18 mouse cellular contexts compared by ENCODE assay signal in the genomic region with DNA sequence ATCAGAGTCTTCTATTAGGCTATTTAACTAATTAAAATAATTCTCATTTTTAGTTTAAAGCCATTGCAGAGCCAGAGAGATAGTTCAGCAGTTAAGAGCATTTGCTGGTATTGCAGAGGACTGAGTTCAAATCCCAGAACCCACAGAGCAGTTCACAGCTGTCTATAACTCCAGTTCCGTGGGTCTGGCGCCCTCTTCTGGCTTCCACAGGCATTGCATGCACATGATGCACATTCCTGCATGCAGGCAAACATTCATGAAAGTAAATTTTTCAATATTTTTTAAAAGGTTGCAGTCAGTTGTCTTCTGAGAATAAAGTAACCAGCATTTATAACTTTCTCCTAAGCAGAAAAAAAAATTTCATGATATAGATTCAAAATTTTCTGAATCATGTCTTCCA.
DNase-seq lines count a peak whose midpoint lies in the region; TF ChIP-seq lines count a peak whose summit lies in the region.
"Had no signal": no experiment of that assay in that cellular context is flagged by ENCODE, and none has a peak within 500 bp of the region (broad histone marks: within the 10 kb centered on the region; RNA-seq: fewer than 3 reads in every experiment).

No protein-coding gene starts in this region.

- in situ Hi-C loops in CH12.LX (cut with MboI; ENCODE audit: low pct_ligation_motif_present, low pct_unique_long_range_greater_than_20kb, low sequenced_read_pairs), result no loop called here

- H3K9me3 ChIP-seq in CH12.LX (replicated peaks; ENCODE audit: low read length) (no peaks in the 10 kb centered on the region), E14TG2a.4 (ENCODE audit: low read length) (no peaks in the 10 kb centered on the region)
- H3K9me3 ChIP-seq: embryonic facial prominence, embryonic 10.5 days; heart, embryonic 10.5 days; hindbrain, embryonic 12.5 days; midbrain, embryonic 12.5 days; neural tube, embryonic 13.5 days had no signal

- no peak for TF ChIP-seq EP300 in CH12.LX (IDR thresholded peaks at IDR 0.05; ENCODE audit: low read length)

- H3K4me2 ChIP-seq in CH12.LX (ENCODE audit: insufficient read depth, low read depth, poor library complexity, severe bottlenecking), result no peak overlapping the region
- H3K4me2 ChIP-seq: hindbrain, embryonic 12.5 days; midbrain, embryonic 12.5 days; neural tube, embryonic 13.5 days had no signal

- H3K79me2 ChIP-seq in CH12.LX (replicated peaks; ENCODE audit: control insufficient read depth, extremely low read depth, insufficient read depth, poor library complexity, severe bottlenecking), result no peaks in the 10 kb centered on the region

- no peak overlapping the region for H3K27ac ChIP-seq in layer of hippocampus, adult 2 months
- no peak overlapping the region for H3K27ac ChIP-seq in CH12.LX (ENCODE audit: insufficient read depth, low read depth)
- no peak overlapping the region for H3K27ac ChIP-seq in bone marrow, adult 2 months (ENCODE audit: control insufficient read depth, insufficient read depth, low read depth, low read length, poor library complexity)
- H3K27ac ChIP-seq: embryonic facial prominence, embryonic 10.5 days; heart, embryonic 10.5 days; hindbrain, embryonic 12.5 days; midbrain, embryonic 12.5 days; neural tube, embryonic 13.5 days had no signal

- dilution Hi-C loops in CH12.LX (cut with MboI; ENCODE audit: extremely low pct_ligation_motif_present, extremely low pct_unique_long_range_greater_than_20kb, low sequenced_read_pairs), result no loop called here

- no peak for DNase-seq in layer of hippocampus, adult 2 months (ENCODE audit: low spot score in 2 of 2)
- DNase-seq in layer of hippocampus, adult 8-10 months (ENCODE audit: low spot score in 2 of 2), result no peak
- no peak for DNase-seq in CH12.LX (ENCODE audit: extremely low read depth)
- no peak for DNase-seq in cerebellum, postnatal 14 days
- DNase-seq in right cerebral cortex, postnatal 14 days, result no peak
- no peak for DNase-seq in MN1 (ENCODE audit: low spot score)
- DNase-seq: adrenal gland, postnatal 14 days; cerebellum, adult 8-10 months; gastrocnemius, postnatal 10 days; layer of hippocampus, postnatal 36 days; right cerebral cortex, adult 18-20 months had no signal

- H3K4me1 ChIP-seq in CH12.LX (ENCODE audit: control insufficient read depth in 1 of 2, insufficient read depth in 2 of 2), result no peaks in the 10 kb centered on the region
- H3K4me1 ChIP-seq in E14TG2a.4 (replicated peaks; ENCODE audit: low read depth, low read length), result no peaks in the 10 kb centered on the region
- H3K4me1 ChIP-seq in bone marrow, adult 2 months (ENCODE audit: control insufficient read depth, insufficient read depth, low read length), result no peaks in the 10 kb centered on the region
- H3K4me1 ChIP-seq: embryonic facial prominence, embryonic 10.5 days; heart, embryonic 10.5 days; hindbrain, embryonic 12.5 days; midbrain, embryonic 12.5 days; neural tube, embryonic 13.5 days had no signal

- no peak overlapping the region for H3K4me3 ChIP-seq in layer of hippocampus, adult 2 months
- H3K4me3 ChIP-seq in CH12.LX (replicated peaks in 1 of 3; ENCODE audit: low read depth in 2 of 3, low read length in 2 of 3, poor library complexity in 1 of 3) (no peak overlapping the region), E14TG2a.4 (replicated peaks; ENCODE audit: low read length) (no peak overlapping the region)
- no peak overlapping the region for H3K4me3 ChIP-seq in bone marrow, adult 2 months (replicated peaks; ENCODE audit: control insufficient read depth, low read depth, low read length)
- H3K4me3 ChIP-seq: embryonic facial prominence, embryonic 10.5 days; heart, embryonic 10.5 days; hindbrain, embryonic 12.5 days; midbrain, embryonic 12.5 days; neural tube, embryonic 13.5 days had no signal

- H3K36me3 ChIP-seq in CH12.LX (replicated peaks in 1 of 2; ENCODE audit: control insufficient read depth in 1 of 2, insufficient read depth in 1 of 2, low read length in 1 of 2), result no peaks in the 10 kb centered on the region
- H3K36me3 ChIP-seq in E14TG2a.4 (ENCODE audit: insufficient read depth, low read length), result no peaks in the 10 kb centered on the region
- H3K36me3 ChIP-seq: embryonic facial prominence, embryonic 10.5 days; heart, embryonic 10.5 days; hindbrain, embryonic 12.5 days; midbrain, embryonic 12.5 days; neural tube, embryonic 13.5 days had no signal

- no peaks in the 10 kb centered on the region for H3K27me3 ChIP-seq in CH12.LX (replicated peaks)
- no peaks in the 10 kb centered on the region for H3K27me3 ChIP-seq in E14TG2a.4 (ENCODE audit: insufficient read depth, low read length)
- H3K27me3 ChIP-seq: hindbrain, embryonic 12.5 days; midbrain, embryonic 12.5 days; neural tube, embryonic 13.5 days had no signal

- 22% methylated on average over 2 of the region's 2 CpGs for WGBS in bone marrow, adult 2 months

- no peak; the same call in none of the 2 replicates for TF ChIP-seq RAD21 in CH12.LX (IDR thresholded peaks at IDR 0.05; ENCODE audit: low read depth, low read length)

- no peak overlapping the region for H3K9ac ChIP-seq in CH12.LX (ENCODE audit: insufficient read depth, low read depth)
- H3K9ac ChIP-seq: hindbrain, embryonic 12.5 days; midbrain, embryonic 12.5 days; neural tube, embryonic 13.5 days had no signal

- no peak for TF ChIP-seq POLR2A in CH12.LX (IDR thresholded peaks at IDR 0.05; ENCODE audit: low read depth, low read length)
- TF ChIP-seq POLR2A in bone marrow, adult 2 months (IDR thresholded peaks at IDR 0.05; ENCODE audit: borderline replicate concordance, control insufficient read depth, low read depth, low read length), result no peak

- TF ChIP-seq CTCF in layer of hippocampus, adult 2 months (conservative IDR thresholded peaks at IDR 0.05), result peak; percentile 50
- TF ChIP-seq CTCF in CH12.LX (conservative IDR thresholded peaks at IDR 0.05 in 1 of 2, IDR thresholded peaks at IDR 0.05 in 1 of 2; ENCODE audit: low read depth in 2 of 2, low read length in 2 of 2) (0 out of 4 replicates have a peak, but pooled peaks have one; percentile 24 to 26), E14TG2a.4 (conservative IDR thresholded peaks at IDR 0.05; ENCODE audit: low read length) (peak; percentile 87)
- peak; percentile 31; the same call in 1 of the 2 replicates for TF ChIP-seq CTCF in bone marrow, adult 2 months (IDR thresholded peaks at IDR 0.05; ENCODE audit: control insufficient read depth, insufficient read depth, low read length)

TF ChIP-seq in CH12.LX, 34 proteins besides CTCF, POLR2A, EP300 and RAD21:
- TF ChIP-seq E2F4 (IDR thresholded peaks at IDR 0.05; ENCODE audit: insufficient replicate concordance, low read depth, low read length) (no peak), KAT2A (IDR thresholded peaks at IDR 0.05; ENCODE audit: insufficient replicate concordance, low read length) (no peak), ZC3H11A (IDR thresholded peaks at IDR 0.05; ENCODE audit: low read depth, low read length) (no peak), NRF1 (IDR thresholded peaks at IDR 0.05; ENCODE audit: low read depth, low read length) (no peak), CHD2 (IDR thresholded peaks at IDR 0.05; ENCODE audit: low read length) (no peak), MYC (IDR thresholded peaks at IDR 0.05; ENCODE audit: low read depth, low read length) (no peak), BHLHE40 (IDR thresholded peaks at IDR 0.05; ENCODE audit: low read depth, low read length) (no peak), ETS1 (conservative IDR thresholded peaks at IDR 0.05; ENCODE audit: low read depth, low read length) (no peak), ELF1 (IDR thresholded peaks at IDR 0.05; ENCODE audit: low read depth, low read length) (no peak)

Comparison
In these comparisons a context has a peak if more than half of its experiments do, and no peak if none do; other contexts are left out.
1. CTCF ChIP-seq: peak in every context shown above with its lines; median percentile 87 in E14TG2a.4; 50 in layer of hippocampus, adult 2 months; 31 in bone marrow, adult 2 months; 25 in CH12.LX.